Mouse (Mus musculus) gastrocnemius, adult 2 months (tissue): ENCODE data around the gene Pask. TPM values are rescaled to one million over a fixed set of nuclear protein-coding genes. Genes with fewer than 3 reads are reported as not detected.

Source experiments
- DNase-seq: peaks from one replicate; pipeline ENCODE4 v3.0.0; 2022
- H3K27ac ChIP-seq: fragments of 200-600 bp; 2 replicates; pipeline ENCODE4 v1.8.1; 2022; ENCODE audit warnings: mild to moderate bottlenecking
- H3K4me3 ChIP-seq: fragments of 200-600 bp; 2 replicates; pipeline ENCODE4 v1.8.1; 2022; ENCODE audit warnings: mild to moderate bottlenecking, moderate library complexity
- CTCF ChIP-seq: fragments of 200-600 bp; IDR thresholded peaks from 2 replicates; pipeline ENCODE4 v1.8.1; 2022; ENCODE audit warnings: antibody characterized with exemption, mild to moderate bottlenecking, moderate library complexity
- intact Hi-C: fragments of 180-260 bp; cut with DNase I; formaldehyde crosslinking; loops from one replicate; pipeline ENCODE4 v1.15.1; 2025
- microRNA-seq: library from miRNA; unstranded; fragments of <30 nt; microRNA quantifications from one replicate; pipeline ENCODE4 v1.2.0, GENCODE M21; 2021
- total RNA-seq, 2 experiments: library from RNA; stranded (reverse); gene quantifications; 2 replicates each; pipeline ENCODE4 v1.2.3; 2021

Gene Pask
- total RNA-seq, 2 experiments from 2014 or later, result 0.13 to 0.20 TPM

GRCm38 (mm10) chr1:93271751-93272150, 71.5 kb downstream of the Pask start:
- Histone ChIP-seq H3K27ac (no peak overlapping the region), H3K4me3 (no peak overlapping the region)
- TF ChIP-seq CTCF, result no peak
- intact Hi-C loops, result no loop called here
- no peak for DNase-seq

DNA sequence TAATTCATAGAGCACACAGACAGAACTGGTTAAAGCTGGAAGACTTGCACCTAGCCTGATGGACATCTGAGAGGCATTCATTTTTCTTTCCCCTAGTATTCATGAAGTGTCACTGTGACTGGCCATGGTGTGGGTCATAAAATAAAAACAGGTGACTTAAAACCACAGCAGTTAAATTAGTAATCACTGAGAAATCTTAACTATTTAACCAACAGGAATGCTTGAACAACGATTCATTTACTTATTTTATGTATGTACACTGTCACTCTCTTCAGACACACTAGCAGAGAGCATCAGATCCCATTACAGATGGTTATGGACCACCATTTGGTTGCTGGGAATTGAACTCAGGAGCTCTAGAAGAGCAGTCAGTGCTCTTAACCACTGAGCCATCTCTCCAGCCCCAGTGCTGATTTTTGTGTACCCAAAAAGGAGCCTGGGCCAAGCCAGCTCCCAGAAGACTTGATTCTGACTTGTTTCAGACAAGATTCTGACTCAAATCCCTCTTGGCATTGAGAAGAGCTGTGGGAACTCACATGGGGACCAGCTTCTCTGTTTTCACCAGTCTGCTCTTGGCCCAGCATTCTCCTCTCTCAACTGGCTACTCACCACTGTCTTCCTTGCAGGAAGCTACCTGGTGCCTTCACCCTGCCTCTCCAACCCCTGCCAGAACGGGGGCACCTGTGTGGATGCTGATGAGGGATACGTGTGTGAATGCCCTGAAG, 72.6 kb downstream of the Pask start:
- DNase-seq, result no peak
- TF ChIP-seq CTCF, result no peak
- no peak overlapping the region for H3K27ac ChIP-seq
- intact Hi-C loops, result no loop called here
- no peak overlapping the region for H3K4me3 ChIP-seq

DNA sequence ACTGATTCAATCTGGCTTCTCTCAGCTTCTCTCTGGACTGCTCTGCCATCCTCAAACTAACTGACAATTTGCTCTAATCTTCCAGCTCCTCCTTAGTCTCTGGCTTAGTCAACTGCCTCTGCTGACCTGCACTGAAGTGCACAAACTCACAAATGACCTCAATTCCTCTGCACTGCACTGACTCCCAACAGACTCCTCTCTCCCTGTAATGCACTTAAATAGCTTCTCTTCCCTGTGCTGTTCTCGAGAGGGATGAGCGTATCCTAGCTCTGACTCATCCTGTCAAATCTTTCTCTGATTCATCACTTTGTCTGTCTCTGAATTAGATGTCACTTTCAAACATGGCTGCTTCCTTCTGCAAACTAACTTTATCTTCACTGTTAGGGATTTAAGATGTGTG, 75.0 kb downstream of the Pask start:
- no peak for DNase-seq
- H3K4me3 ChIP-seq, result no peak overlapping the region
- no peak overlapping the region for H3K27ac ChIP-seq
- no peak for TF ChIP-seq CTCF
- intact Hi-C loops, result no loop called here

DNA sequence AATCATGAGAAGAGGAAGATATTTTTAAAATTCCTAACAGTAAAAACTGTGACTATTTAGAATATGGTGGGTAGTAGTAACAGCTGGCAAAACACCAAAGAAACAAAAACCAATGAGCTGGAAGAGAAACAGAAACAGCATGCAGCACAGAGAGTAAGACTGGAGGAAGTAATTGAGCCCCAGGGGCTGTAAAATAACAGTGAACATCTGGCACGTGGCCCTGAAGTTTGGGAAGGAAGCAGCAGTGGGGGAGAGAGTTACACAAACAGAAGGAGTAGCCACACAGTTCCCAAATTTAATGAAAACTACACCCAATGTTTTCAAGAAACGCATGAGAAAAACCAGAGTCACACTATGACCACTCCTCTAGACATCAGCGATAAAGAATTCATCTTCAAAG, 76.1 kb downstream of the Pask start:
- Histone ChIP-seq H3K4me3 (no peak overlapping the region), H3K27ac (no peak overlapping the region)
- no peak for DNase-seq
- no peak for TF ChIP-seq CTCF
- intact Hi-C loops, result no loop called here

Small RNAs within 50 kb of the gene (microRNA-seq; reads per million reads assigned to microRNA genes)
- gene Mir6345, result not detected
- not detected for gene Mir6901
- gene Mir6902, result not detected

Other genes with a start within 250 kb of the Pask start
- 1 to 10 TPM; 1.3 to 1.4 TPM for gene Kif1a, start 241.5 kb downstream of the Pask start, total RNA-seq
- gene Agxt, start 208.2 kb downstream of the Pask start, total RNA-seq, result not detected
- gene 2310007B03Rik, start 182.5 kb downstream of the Pask start, total RNA-seq, result not detected
- not detected for gene Crocc2, start 174.8 kb downstream of the Pask start, total RNA-seq
- gene Sned1, start 107.6 kb downstream of the Pask start, total RNA-seq, result 1 to 10 TPM; 5.1 to 5.4 TPM
- gene Mterf4, start 37.6 kb downstream of the Pask start, total RNA-seq, result 10 to 100 TPM in 1 of 2 experiments, 1 to 10 TPM in 1; 8.7 to 12.1 TPM
- 10 to 100 TPM; 21.4 to 22.1 TPM for gene Ppp1r7, start 628 bp downstream of the Pask start, total RNA-seq
- gene Ano7, start 30.4 kb upstream of the Pask start, total RNA-seq, result not detected
- gene Hdlbp, start 135.3 kb upstream of the Pask start, total RNA-seq, result 100 to 1,000 TPM; 317 to 345 TPM
- gene Farp2, start 168.6 kb upstream of the Pask start, total RNA-seq, result 10 to 100 TPM; 13.1 to 13.4 TPM